Mouse (Mus musculus) heart, embryonic 16.5 days (tissue): ENCODE data around the gene Gm3233. TPM values are rescaled to one million over a fixed set of nuclear protein-coding genes. Genes with fewer than 3 reads are reported as not detected.
"Not testable (repeated sequence)": the region's sequence is repeated elsewhere in the genome, so short reads cannot be mapped to it uniquely, and the experiment has no call there.

Source experiments
- ATAC-seq: fragments of 200-750 bp; cut with Nextera tagmentation; replicated peaks from 2 replicates; pipeline ENCODE4 v1.8.0; 2017; ENCODE audit warnings: moderate number of reproducible peaks; ENCODE audit not compliant: insufficient read depth, low FRiP score; ENCODE audit errors: extremely low read depth
- H3K27ac ChIP-seq: fragments of 300-500 bp; sonication (generic); 2 replicates; pipeline ENCODE4 v1.5.1; 2014; ENCODE audit warnings: mild to moderate bottlenecking, low read length, control low read depth, moderate library complexity
- H3K27me3 ChIP-seq: fragments of 300-500 bp; sonication (generic); 2 replicates; pipeline ENCODE4 v1.6.1; 2014; ENCODE audit warnings: low read length, mixed read lengths; ENCODE audit not compliant: control insufficient read depth, insufficient read depth
- H3K36me3 ChIP-seq: fragments of 300-500 bp; sonication (generic); 2 replicates; pipeline ENCODE4 v1.6.1; 2014; ENCODE audit not compliant: control insufficient read depth, insufficient read depth
- H3K4me1 ChIP-seq: fragments of 300-500 bp; sonication (generic); 2 replicates; pipeline ENCODE4 v1.6.1; 2014; ENCODE audit warnings: low read length, mixed read lengths; ENCODE audit not compliant: control insufficient read depth, insufficient read depth
- H3K4me2 ChIP-seq: fragments of 300-500 bp; sonication (generic); 2 replicates; pipeline ENCODE4 v1.6.1; 2014; ENCODE audit warnings: low read depth, mild to moderate bottlenecking, control low read depth, low read length
- H3K4me3 ChIP-seq: fragments of 300-500 bp; sonication (generic); 2 replicates; pipeline ENCODE4 v1.5.1; 2014; ENCODE audit warnings: mild to moderate bottlenecking, control low read depth, low read length
- H3K9ac ChIP-seq: fragments of 300-500 bp; sonication (generic); 2 replicates; pipeline ENCODE4 v1.6.1; 2014; ENCODE audit warnings: low read length, control low read depth
- H3K9me3 ChIP-seq: fragments of 300-500 bp; sonication (generic); replicated peaks from 2 replicates; pipeline ENCODE4 v1.6.1; 2016; ENCODE audit warnings: low read length; ENCODE audit not compliant: control insufficient read depth
- WGBS: fragments of 180-500 bp; shearing (Covaris S2); extraction: QIAGEN DNeasy Blood & Tissue Kit; methylation state at CpG from one replicate; pipeline ENCODE4 v1.1.7; 2014; 5-methylcytosine and 5-hydroxymethylcytosine counted together
- polyA plus RNA-seq: library from polyadenylated mRNA; unstranded; fragments of >200 nt; fragmentation: Nextera tagmentation; extraction: Ambion mirVana; gene quantifications from 2 replicates; pipeline ENCODE4 v1.2.1, GENCODE M21; 2015

The Gm3233 gene
- polyA plus RNA-seq, 1 experiment from 2014 or later, result not detected

DNA sequence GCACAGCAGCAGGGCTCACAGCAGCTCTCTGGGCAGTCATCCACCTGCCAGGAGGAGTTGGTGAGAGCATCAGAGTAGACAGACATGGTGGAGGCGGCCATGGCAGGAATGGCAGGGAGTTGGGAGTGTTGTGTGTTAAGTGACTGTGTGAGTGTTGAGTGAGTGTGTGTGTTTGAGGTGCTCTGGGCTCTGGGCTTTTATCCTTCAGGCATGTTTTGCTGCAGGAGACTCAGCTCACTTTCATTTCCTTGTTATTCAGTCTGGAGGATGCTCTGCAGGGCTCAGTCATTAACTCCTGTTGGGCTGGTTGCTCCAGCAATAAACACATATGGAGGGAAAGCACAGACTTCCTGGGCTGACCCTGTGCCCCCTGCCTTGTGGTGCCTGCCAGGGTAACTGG, 23.0 kb upstream of the Gm3233 start, which contains the start of gene Gm3250:
Gm3250 (minus strand) TSS at position 101 of the 400 bp plus-strand sequence.
- H3K27ac ChIP-seq, ATAC-seq, H3K4me3 ChIP-seq, H3K36me3 ChIP-seq, H3K9ac ChIP-seq, H3K4me2 ChIP-seq, H3K4me1 ChIP-seq, H3K9me3 ChIP-seq, H3K27me3 ChIP-seq: not testable (repeated sequence)
- 50% methylated on average over 1 of the region's 1 CpGs for WGBS

DNA sequence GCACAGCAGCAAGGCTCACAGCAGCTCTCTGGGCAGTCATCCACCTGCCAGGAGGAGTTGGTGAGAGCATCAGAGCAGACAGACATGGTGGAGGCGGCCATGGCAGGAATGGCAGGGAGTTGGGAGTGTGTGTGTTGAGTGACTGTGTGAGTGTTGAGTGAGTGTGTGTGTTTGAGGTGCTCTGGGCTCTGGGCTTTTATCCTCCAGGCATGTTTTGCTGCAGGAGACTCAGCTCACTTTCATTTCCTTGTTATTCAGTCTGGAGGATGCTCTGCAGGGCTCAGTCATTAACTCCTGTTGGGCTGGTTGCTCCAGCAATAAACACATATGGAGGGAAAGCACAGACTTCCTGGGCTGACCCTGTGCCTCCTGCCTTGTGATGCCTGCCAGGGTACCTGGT, 17.4 kb upstream of the Gm3233 start, which contains the start of gene Gm7138:
Gm7138 (minus strand) TSS at position 101 of the 400 bp plus-strand sequence.
- not testable (repeated sequence) for H3K27ac ChIP-seq

DNA sequence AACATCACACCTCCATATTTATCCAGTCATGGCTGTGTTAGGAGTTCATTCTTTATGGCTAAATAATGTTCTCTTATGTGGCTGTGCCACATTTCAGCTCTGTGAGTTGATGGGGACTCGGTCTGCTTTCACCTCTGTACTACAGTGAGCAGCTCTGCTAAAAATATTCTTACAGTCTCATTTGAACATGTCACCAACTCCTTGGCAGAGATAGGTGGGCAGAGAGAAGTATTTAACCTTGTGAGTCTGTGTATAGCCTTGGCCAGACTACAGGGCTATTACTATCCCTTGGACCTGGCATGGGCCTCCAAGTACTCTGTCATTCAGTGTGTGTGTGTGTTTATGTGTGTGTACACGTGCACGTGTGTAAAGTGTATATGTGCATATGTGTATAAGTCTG, 12.7 kb upstream of the Gm3233 start:
- H3K4me1 ChIP-seq, H3K27me3 ChIP-seq, H3K4me2 ChIP-seq, H3K9me3 ChIP-seq, H3K4me3 ChIP-seq, H3K9ac ChIP-seq, H3K27ac ChIP-seq, H3K36me3 ChIP-seq: not testable (repeated sequence)
- WGBS, result 40% methylated on average over 1 of the region's 3 CpGs
- peak; percentile 41; the same call in 1 of the 2 replicates for ATAC-seq

More for the DNA sequence above, 17.4 kb upstream of the Gm3233 start, which contains the start of gene Gm7138:
- H3K4me3 ChIP-seq, H3K27me3 ChIP-seq, H3K9ac ChIP-seq, ATAC-seq, H3K36me3 ChIP-seq, H3K4me2 ChIP-seq, H3K9me3 ChIP-seq, H3K4me1 ChIP-seq: not testable (repeated sequence)
- WGBS, result 17% methylated on average over 1 of the region's 1 CpGs

DNA sequence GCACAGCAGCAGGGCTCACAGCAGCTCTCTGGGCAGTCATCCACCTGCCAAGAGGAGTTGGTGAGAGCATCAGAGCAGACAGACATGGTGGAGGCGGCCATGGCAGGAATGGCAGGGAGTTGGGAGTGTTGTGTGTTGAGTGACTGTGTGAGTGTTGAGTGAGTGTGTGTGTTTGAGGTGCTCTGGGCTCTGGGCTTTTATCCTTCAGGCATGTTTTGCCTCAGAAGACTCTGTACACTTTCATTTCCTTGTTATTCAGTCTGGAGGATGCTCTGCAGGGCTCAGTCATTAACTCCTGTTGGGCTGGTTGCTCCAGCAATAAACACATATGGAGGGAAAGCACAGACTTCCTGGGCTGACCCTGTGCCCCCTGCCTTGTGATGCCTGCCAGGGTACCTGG, 11.7 kb upstream of the Gm3233 start, which contains the start of gene Gm3238:
Gm3238 (minus strand) TSS at position 101 of the 400 bp plus-strand sequence.
- H3K4me3 ChIP-seq, H3K27me3 ChIP-seq, H3K27ac ChIP-seq, H3K4me1 ChIP-seq, ATAC-seq, H3K9me3 ChIP-seq, H3K9ac ChIP-seq, H3K36me3 ChIP-seq, H3K4me2 ChIP-seq: not testable (repeated sequence)
- no CpG with 5 or more reads among the region's 1 CpGs for WGBS

DNA sequence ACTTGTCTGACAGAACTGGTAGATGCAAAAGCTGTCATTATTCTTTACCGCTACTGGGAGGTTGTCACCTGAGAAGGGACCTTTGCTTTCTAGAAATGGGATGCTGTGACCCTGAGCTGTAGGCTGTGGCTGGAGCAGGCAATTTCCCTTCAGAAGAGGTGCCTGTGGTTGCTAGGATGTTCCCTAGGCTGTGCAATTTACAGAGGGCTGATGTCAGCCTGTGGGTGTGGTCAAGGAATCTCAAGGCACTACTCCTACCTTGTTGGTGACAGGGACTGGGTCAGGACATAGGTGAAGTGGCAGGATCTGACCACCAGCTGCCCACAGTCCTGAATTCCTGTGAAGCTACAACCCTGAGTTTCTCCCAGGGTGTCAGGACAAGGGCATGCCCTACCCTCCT, 10.2 kb upstream of the Gm3233 start:
- Histone ChIP-seq H3K9ac (no peak overlapping the region), H3K27me3 (no peaks in the 10 kb centered on the region), H3K4me2 (no peak overlapping the region), H3K4me1 (no peaks in the 10 kb centered on the region), H3K4me3 (no peak overlapping the region), H3K36me3 (no peaks in the 10 kb centered on the region), H3K27ac (no peak overlapping the region), H3K9me3 (no peaks in the 10 kb centered on the region)
- WGBS, result 67% methylated on average over 1 of the region's 1 CpGs
- ATAC-seq, result no peak

DNA sequence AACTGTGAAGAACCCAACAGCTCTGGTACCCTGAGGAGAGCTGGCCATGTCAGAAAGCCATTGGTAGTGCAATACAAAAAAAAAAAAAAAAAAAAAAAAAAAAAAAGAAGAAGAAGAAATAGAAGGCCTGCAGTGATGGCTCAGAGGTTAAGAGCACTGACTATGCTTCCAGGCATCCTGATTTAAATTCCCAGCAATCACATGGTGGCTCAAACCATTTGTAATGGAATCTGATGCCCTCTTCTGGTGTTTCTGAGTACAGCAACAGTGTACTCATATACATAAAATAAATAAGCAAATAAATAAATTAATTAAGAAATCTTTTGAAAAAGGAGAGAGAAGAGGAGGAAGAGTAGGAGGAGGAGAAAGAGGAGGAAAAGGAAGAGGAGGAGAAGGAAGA, 6.0 kb downstream of the Gm3233 start:
- Histone ChIP-seq H3K9me3 (no peaks in the 10 kb centered on the region), H3K4me3 (no peak overlapping the region), H3K9ac (no peak overlapping the region), H3K27ac (no peak overlapping the region), H3K4me1 (no peaks in the 10 kb centered on the region), H3K36me3 (no peaks in the 10 kb centered on the region), H3K27me3 (no peaks in the 10 kb centered on the region), H3K4me2 (no peak overlapping the region)
- ATAC-seq, result no peak

DNA sequence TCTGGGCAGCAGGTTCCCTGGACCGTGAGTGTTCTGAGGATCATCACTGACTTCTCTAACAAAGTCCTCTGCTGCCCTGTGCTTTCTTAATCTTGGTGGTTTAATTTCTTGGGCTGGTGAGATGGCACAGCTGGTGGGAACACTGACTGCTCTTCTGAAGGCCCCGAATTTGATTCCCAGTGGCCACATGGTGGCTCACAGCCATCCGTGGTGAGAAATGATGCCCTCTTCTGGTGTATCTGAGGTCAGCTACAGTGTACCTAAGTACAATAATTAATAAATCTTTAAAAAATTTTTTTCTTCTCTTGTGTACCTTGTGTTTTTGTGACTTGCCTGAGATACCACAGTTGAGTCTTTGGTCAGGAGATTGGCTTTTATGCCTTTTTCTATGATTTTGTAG, 7.2 kb downstream of the Gm3233 start:
- H3K27ac ChIP-seq, H3K36me3 ChIP-seq, H3K4me1 ChIP-seq, H3K9me3 ChIP-seq, H3K27me3 ChIP-seq, H3K9ac ChIP-seq, H3K4me2 ChIP-seq, ATAC-seq, H3K4me3 ChIP-seq: not testable (repeated sequence)
- 59% methylated on average over 3 of the region's 3 CpGs for WGBS

DNA sequence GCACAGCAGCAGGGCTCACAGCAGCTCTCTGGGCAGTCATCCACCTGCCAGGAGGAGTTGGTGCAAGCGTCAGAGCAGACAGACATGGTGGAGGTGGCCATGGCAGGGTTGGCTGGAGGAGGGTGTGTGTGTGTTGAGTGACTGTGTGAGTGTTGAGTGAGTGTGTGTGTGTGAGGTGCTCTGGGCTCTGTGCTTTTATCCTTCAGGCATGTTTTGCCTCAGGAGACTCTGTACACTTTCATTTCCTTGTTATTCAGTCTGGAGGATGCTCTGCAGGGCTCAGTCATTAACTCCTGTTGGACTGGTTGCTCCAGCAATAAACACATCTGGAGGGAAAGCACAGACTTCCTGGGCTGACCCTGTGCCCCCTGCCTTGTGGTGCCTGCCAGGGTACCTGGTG, 8.2 kb downstream of the Gm3233 start, which contains the start of gene Gm9736:
Gm9736 (minus strand) TSS at position 101 of the 400 bp plus-strand sequence.
- not testable (repeated sequence) for H3K9me3 ChIP-seq, H3K36me3 ChIP-seq, ATAC-seq, H3K4me2 ChIP-seq, H3K4me3 ChIP-seq, H3K9ac ChIP-seq, H3K27me3 ChIP-seq, H3K4me1 ChIP-seq, H3K27ac ChIP-seq
- WGBS, result 70% methylated on average over 1 of the region's 1 CpGs

DNA sequence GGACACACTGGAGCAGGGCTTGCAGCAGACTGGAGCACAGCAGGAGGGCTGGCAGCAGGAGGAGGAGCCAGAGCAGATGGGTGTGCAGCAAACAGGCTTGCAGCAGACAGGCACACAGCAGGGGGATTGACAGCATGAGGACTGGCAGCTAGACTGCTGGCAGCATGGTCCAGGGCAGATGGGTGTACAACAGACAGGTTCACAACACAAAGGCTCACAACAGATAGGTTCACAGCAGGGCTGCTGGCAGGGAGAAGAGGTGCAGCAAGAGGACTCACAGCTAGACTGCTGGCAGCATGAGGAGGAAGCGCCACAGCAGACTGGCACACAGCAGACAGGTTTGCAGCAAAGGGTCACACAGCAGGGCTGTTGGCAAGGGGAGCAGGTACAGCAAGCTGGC, 8.8 kb downstream of the Gm3233 start:
- H3K36me3 ChIP-seq, H3K9me3 ChIP-seq, H3K27me3 ChIP-seq, H3K4me2 ChIP-seq, H3K27ac ChIP-seq, ATAC-seq, H3K4me1 ChIP-seq, H3K9ac ChIP-seq, H3K4me3 ChIP-seq: not testable (repeated sequence)
- 71% methylated on average over 1 of the region's 1 CpGs for WGBS
